Mouse (Mus musculus) midbrain, embryonic 16.5 days (tissue): ENCODE measurements around the gene Ccdc88a. TPM values are rescaled to one million over a fixed set of nuclear protein-coding genes. Genes with fewer than 3 reads are reported as not detected.
A peak's percentile ranks its signal among the peaks of the same experiment; 100 is the strongest.

Source experiments
- ATAC-seq: fragments of 200-750 bp; cut with Nextera tagmentation; 2 replicates; pipeline ENCODE4 v1.8.0; 2017; ENCODE audit warnings: moderate TSS enrichment
- H3K27ac ChIP-seq: fragments of 300-500 bp; sonication (generic); 2 replicates; pipeline ENCODE4 v1.5.1; 2014; ENCODE audit warnings: mild to moderate bottlenecking, low read length, mixed read lengths
- H3K27me3 ChIP-seq: fragments of 300-500 bp; sonication (generic); 2 replicates; pipeline ENCODE4 v1.6.1; 2014; ENCODE audit warnings: low read depth, low read length, mixed read lengths; ENCODE audit not compliant: control insufficient read depth, insufficient read depth
- H3K36me3 ChIP-seq: fragments of 300-500 bp; sonication (generic); 2 replicates; pipeline ENCODE4 v1.6.1; 2014; ENCODE audit warnings: mild to moderate bottlenecking, low read length, moderate library complexity, mixed read lengths; ENCODE audit not compliant: control insufficient read depth, insufficient read depth
- H3K4me1 ChIP-seq: fragments of 300-500 bp; sonication (generic); 2 replicates; pipeline ENCODE4 v1.6.1; 2014; ENCODE audit warnings: mild to moderate bottlenecking, low read length, mixed read lengths; ENCODE audit not compliant: control insufficient read depth, insufficient read depth
- H3K4me2 ChIP-seq: fragments of 300-500 bp; sonication (generic); 2 replicates; pipeline ENCODE4 v1.6.1; 2014; ENCODE audit warnings: mild to moderate bottlenecking, low read length, mixed read lengths
- H3K4me3 ChIP-seq: fragments of 300-500 bp; sonication (generic); 2 replicates; pipeline ENCODE4 v1.5.1; 2014; ENCODE audit warnings: low read depth, mild to moderate bottlenecking, low read length, moderate library complexity, mixed read lengths
- H3K9ac ChIP-seq: fragments of 300-500 bp; sonication (generic); 2 replicates; pipeline ENCODE4 v1.6.1; 2014; ENCODE audit warnings: low read depth, low read length, mixed read lengths
- H3K9me3 ChIP-seq: fragments of 300-500 bp; sonication (generic); replicated peaks from 2 replicates; pipeline ENCODE4 v1.6.1; 2014; ENCODE audit warnings: mild to moderate bottlenecking, low read length, mixed read lengths; ENCODE audit not compliant: control insufficient read depth, poor library complexity, severe bottlenecking
- whole genome bisulfite sequencing: fragments of 180-500 bp; shearing (Covaris S2); extraction: QIAGEN DNeasy Blood & Tissue Kit; methylation state at CpG from one replicate; pipeline ENCODE4 v1.1.7; 2014; 5-methylcytosine and 5-hydroxymethylcytosine counted together
- polyA plus RNA-seq: library from polyadenylated mRNA; unstranded; fragments of >200 nt; fragmentation: Nextera tagmentation; extraction: Ambion mirVana; gene quantifications from 2 replicates; pipeline ENCODE4 v1.2.1, GENCODE M21; 2015

Gene Ccdc88a
- polyA plus RNA-seq, 1 experiment from 2014 or later = 70.1 TPM

GRCm38 (mm10) chr11:29503948-29504893, 130.8 kb downstream of the Ccdc88a start:
- Histone ChIP-seq H3K4me1 (no peaks in the 10 kb centered on the region), H3K27me3 (no peaks in the 10 kb centered on the region), H3K36me3 (peaks cover 32% of the 10 kb centered on the region), H3K4me3 (no peak overlapping the region), H3K9me3 (no peaks in the 10 kb centered on the region), H3K9ac (no peak overlapping the region), H3K27ac (no peak overlapping the region), H3K4me2 (no peak overlapping the region)
- WGBS = 94% methylated on average over 10 of the region's 10 CpGs
- ATAC-seq = no peak

- no peak overlapping the region for H3K4me3 ChIP-seq
- no peaks in the 10 kb centered on the region for H3K27me3 ChIP-seq
- H3K4me2 ChIP-seq = no peak overlapping the region
- no peaks in the 10 kb centered on the region for H3K9me3 ChIP-seq
- H3K4me1 ChIP-seq = no peaks in the 10 kb centered on the region
- no peak overlapping the region for H3K27ac ChIP-seq
- no peak overlapping the region for H3K9ac ChIP-seq
- no peak for ATAC-seq
- 96% methylated on average over 2 of the region's 2 CpGs for WGBS
- peaks cover 29% of the 10 kb centered on the region for H3K36me3 ChIP-seq
These were observed 131.6 kb downstream of the Ccdc88a start for GRCm38 (mm10) chr11:29504899-29505625.

- Histone ChIP-seq H3K27me3 (no peaks in the 10 kb centered on the region), H3K27ac (no peak overlapping the region), H3K36me3 (peaks cover 11% of the 10 kb centered on the region), H3K4me2 (no peak overlapping the region), H3K4me3 (no peak overlapping the region), H3K4me1 (no peaks in the 10 kb centered on the region), H3K9ac (no peak overlapping the region), H3K9me3 (no peaks in the 10 kb centered on the region)
- WGBS = 94% methylated on average over 1 of the region's 1 CpGs
- no peak for ATAC-seq
These were observed 136.0 kb downstream of the Ccdc88a start for GRCm38 (mm10) chr11:29509421-29509820.

DNA sequence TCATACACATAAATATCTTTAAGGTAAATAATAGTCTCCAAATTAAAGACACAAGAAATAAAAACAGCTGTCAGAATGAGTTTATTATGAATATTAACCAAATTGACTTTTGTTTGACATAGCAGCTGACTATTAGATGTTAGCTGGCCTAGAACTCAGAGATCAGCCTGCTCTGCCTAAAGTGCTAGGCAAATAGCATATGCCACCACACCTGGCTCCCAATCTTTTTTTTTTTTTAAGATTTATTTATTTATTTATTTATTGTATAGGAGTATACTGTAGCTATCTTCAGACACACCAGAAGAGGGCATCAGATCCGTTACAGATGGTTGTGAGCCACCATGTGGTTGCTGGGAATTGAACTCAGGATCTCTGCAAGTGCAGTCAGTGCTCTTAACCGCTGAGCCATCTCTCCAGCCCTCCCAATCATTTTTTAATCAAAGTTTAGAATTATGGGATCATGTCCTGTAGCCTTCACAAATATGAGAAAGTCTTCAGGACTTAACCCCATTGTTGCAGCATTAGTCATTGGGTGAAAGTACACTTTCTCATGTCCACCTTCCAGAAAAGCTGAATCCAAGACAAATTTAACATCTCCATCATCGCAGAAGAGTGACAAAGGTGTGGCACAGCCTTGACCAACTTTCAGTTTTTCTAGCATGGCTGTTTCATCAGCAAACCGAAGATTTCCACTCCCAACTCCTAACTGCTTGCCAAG, 139.5 kb downstream of the Ccdc88a start:
- H3K4me1 ChIP-seq = no peaks in the 10 kb centered on the region; the same call in 1 of the 2 replicates
- H3K9ac ChIP-seq = no peak overlapping the region
- no peak for ATAC-seq
- no peak overlapping the region for H3K27ac ChIP-seq
- WGBS = 92% methylated on average over 4 of the region's 4 CpGs
- H3K4me3 ChIP-seq = no peak overlapping the region
- no peaks in the 10 kb centered on the region for H3K27me3 ChIP-seq
- H3K36me3 ChIP-seq = peaks cover 5% of the 10 kb centered on the region; the same call in 1 of the 2 replicates
- no peak overlapping the region for H3K4me2 ChIP-seq
- no peaks in the 10 kb centered on the region for H3K9me3 ChIP-seq

DNA sequence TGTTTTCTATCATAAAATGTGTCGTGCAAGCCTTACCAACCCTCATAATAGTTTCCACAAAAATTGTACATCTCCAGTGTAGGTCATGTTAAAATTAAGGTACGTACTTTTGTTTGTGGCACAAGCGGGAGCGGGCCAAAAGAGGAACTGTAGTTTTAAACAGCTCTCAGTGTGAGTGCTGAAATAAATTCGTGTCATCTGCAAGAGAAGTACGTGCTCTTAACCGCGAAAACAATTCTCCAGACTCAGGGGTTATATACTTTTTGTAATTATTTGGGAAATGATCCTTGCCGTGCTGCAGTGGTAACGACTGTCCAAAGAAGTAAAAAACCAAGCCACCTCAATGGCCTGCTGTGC, 140.8 kb downstream of the Ccdc88a start:
- no peaks in the 10 kb centered on the region for H3K9me3 ChIP-seq
- H3K4me2 ChIP-seq = peak overlapping the region; percentile 59
- peak overlapping the region; percentile 56 for H3K4me3 ChIP-seq
- ATAC-seq = peak; percentile 3
- no peaks in the 10 kb centered on the region for H3K27me3 ChIP-seq
- H3K36me3 ChIP-seq = peaks cover 5% of the 10 kb centered on the region; the same call in 1 of the 2 replicates
- H3K9ac ChIP-seq = peak overlapping the region; percentile 49; the same call in 1 of the 2 replicates
- WGBS = 32% methylated on average over 10 of the region's 10 CpGs
- H3K27ac ChIP-seq = peak overlapping the region; percentile 73
- H3K4me1 ChIP-seq = no peaks in the 10 kb centered on the region; the same call in 1 of the 2 replicates

DNA sequence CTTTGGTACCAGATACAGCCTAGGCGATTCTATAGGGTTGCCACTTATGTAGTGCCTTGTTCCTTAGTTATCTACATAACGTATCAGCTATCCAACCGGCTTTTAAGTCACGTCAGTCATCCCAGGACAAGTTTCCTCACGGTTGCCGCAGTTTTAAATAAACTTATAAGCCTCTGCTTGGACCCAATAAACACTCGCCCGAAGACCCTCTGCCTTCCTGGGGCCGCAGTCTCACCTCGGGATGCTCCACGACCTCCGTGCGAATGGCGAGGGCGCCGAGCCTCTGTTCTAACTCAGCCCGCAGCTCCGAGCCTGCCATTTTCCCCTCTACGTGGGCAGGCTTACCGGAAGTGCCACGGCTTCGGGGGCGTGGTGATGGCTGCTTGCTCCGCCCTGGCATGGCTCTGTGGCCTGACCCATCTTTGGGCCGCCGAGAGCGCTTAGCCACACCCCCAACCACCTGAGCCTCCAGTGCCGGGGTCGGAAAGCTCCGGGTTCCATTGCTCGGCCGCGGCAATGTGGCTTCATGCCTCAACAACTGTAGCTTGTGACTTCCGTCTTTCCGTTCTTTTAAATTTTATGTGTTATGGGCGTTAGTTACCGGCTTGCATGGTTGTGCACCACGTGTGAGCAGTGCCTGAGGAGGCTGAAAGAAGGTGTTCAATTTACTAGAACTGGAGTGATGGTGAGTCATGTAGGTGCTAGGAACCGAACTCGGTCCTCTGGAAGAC, 141.4 kb downstream of the Ccdc88a start, which contains the start of gene Prorsd1:
TSS of gene Prorsd1 (minus strand) at position 352 of the 731 bp plus-strand sequence.
- 4% methylated on average over 40 of the region's 40 CpGs for WGBS
- H3K9me3 ChIP-seq = no peaks in the 10 kb centered on the region

DNA sequence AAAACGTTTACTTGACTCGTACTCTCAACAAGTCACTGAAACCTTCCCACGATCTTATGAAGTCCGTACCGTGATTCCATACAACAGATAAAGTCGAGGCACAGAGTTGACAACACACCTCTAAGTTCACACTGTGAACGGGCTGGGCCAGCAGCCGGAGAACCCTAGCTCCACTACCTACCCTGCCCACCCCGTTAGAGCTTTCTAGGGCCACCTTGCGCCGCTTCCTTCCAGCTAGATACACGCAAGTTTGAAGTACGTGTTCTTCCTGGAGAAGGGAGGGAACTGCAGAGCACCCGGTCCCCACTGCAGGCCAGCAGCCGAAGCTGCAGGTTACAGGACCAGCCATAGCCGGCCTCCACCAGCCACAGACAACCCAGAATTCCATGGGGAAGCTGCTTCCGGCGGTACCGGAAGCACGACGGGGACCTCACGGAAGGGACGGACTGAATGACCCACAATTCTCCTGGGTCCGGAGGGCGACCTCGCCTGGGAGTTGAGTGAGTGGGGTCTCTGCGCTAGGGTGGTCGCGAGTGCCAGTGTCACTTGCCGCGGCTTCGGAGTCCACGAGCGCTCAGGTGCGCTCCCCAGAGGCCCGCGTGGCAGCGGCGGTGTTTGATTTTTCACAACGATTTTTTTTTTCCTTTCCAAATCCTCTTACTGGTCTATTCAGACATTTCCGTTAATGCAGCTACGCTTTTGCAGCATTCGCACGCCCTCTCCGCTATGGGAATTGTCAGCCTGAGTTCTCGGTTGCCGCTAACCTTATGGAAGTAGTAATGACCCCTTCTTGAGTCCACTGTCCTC, 152.7 kb downstream of the Ccdc88a start, which contains the start of gene Mtif2:
TSS of gene Mtif2 (plus strand) at position 421 of the 807 bp plus-strand sequence.
- Histone ChIP-seq H3K27ac (peak within 1 kb of the TSS; percentile 91), H3K4me2 (peak within 1 kb of the TSS; percentile 74), H3K27me3 (no peaks in the 10 kb centered on the region), H3K9ac (peak within 1 kb of the TSS; percentile 85), H3K4me1 (peaks cover 18% of the 10 kb centered on the region), H3K4me3 (peak within 1 kb of the TSS; percentile 73), H3K36me3 (peaks cover 12% of the 10 kb centered on the region), H3K9me3 (no peaks in the 10 kb centered on the region)
- peak; percentile 98 for ATAC-seq
- 2% methylated on average over 47 of the region's 47 CpGs for WGBS

More for the DNA sequence above, 141.4 kb downstream of the Ccdc88a start, which contains the start of gene Prorsd1:
- Histone ChIP-seq H3K9ac (peak within 1 kb of the TSS; percentile 49), H3K4me1 (no peaks in the 10 kb centered on the region; the same call in 1 of the 2 replicates), H3K27me3 (no peaks in the 10 kb centered on the region), H3K36me3 (peaks cover 3% of the 10 kb centered on the region; the same call in 1 of the 2 replicates), H3K4me2 (peak within 1 kb of the TSS; percentile 59), H3K4me3 (peak within 1 kb of the TSS; percentile 56), H3K27ac (peak within 1 kb of the TSS; percentile 73)
- peak; percentile 99 for ATAC-seq
